Mouse (Mus musculus): ENCODE results near the gene Pard6b.
A peak's percentile ranks its signal among the peaks of the same experiment; 100 is the strongest.
"Not testable (repeated sequence)": the region's sequence is repeated elsewhere in the genome, so short reads cannot be mapped to it uniquely, and the experiment has no call there.

The Pard6b gene

GRCm38 (mm10) chr2:168104375-168105144 is 23.8 kb downstream of the Pard6b start:
- DNase-seq, result peak; percentile 79

- DNase-seq, result no peak
Observed at GRCm38 (mm10) chr2:168105271-168105670, 24.5 kb downstream of the Pard6b start.

DNA sequence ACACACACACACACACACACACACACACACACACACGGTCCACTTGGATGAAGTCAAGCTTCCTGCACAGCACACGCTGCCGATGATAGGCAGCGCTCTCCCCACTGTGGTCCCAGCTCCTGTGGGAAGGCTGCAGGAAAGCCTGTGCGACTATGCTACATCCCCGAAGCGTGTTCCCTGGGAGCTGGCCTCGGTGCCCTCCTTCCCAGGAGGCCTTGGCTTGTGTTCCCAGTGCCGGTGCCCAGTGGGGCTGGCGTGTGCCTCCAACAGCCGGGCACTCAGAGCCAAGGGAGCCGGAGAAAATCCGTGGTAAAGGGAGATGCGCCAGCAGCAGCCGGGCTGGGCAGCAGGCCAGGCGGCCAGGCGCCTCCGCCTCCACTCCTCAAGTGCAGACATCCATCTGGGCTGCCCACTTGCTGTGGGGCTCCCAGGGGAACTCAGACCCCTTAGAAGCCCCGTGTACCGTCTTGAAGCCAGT is 25.9 kb downstream of the Pard6b start:
- DNase-seq, result peak; percentile 86

DNA sequence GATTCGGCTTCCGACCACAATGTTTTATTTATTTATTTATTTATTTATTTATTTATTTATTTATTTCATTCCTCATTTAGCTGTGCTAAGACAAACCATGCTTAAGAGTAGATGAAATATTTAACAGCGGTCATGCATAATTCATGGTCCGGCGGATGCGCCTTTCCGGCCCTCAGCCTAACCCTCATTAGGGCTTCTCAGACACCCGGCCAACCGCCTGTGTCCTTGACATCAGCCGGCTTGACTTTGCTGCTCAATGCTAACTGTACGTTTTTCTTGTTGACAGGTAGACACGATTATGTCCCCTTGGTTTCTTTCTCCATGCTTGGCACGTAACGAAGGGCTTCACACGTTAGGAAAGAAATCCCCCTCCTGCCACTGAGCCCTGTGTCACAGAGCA is 26.6 kb downstream of the Pard6b start:
- peak; percentile 51 for DNase-seq

- DNase-seq, result not testable (repeated sequence)
Observed at GRCm38 (mm10) chr2:168107901-168108300, 27.1 kb downstream of the Pard6b start.

- peak; percentile 78 for DNase-seq
Observed at GRCm38 (mm10) chr2:168111902-168112301, 31.1 kb downstream of the Pard6b start.

DNA sequence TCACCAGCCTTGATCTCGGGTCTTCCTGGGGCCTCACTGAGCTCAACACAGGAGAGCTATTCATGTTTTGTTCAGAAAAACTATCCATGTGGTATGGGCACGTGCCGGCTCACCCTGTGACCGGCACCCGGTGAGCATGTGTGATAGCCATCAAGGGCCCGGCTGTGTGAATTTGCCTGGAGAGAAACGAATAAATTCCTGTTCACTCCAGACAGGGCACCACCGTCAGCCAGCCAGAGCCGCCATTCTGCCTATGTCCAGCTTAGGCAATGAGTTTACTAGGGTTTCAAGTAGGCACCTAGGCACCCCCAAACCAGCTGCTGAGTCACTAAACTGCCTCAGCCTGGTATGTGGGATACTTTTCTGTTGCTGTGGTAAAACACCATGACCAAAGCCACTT is 32.5 kb downstream of the Pard6b start:
- peak; percentile 55 for DNase-seq

DNA sequence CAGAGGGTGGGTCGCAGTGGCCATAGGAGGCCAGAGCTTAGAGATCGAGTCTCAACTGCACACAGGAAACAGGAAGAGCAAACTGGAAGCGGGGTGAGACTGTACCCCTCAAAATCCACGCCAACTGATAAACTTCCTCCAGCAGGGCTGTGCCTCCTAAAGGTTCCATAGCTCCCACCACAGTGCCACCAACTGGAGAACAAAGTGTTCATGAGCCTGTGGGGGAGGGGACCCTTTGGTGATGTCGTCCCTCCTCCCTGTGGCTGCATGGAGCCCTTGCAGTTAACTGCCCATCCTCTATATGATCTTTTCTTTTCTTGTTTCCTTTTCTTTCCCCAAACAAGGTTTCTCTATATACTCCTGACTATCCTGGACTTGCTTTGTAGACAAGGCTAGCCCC is 32.9 kb downstream of the Pard6b start:
- DNase-seq, result no peak

DNA sequence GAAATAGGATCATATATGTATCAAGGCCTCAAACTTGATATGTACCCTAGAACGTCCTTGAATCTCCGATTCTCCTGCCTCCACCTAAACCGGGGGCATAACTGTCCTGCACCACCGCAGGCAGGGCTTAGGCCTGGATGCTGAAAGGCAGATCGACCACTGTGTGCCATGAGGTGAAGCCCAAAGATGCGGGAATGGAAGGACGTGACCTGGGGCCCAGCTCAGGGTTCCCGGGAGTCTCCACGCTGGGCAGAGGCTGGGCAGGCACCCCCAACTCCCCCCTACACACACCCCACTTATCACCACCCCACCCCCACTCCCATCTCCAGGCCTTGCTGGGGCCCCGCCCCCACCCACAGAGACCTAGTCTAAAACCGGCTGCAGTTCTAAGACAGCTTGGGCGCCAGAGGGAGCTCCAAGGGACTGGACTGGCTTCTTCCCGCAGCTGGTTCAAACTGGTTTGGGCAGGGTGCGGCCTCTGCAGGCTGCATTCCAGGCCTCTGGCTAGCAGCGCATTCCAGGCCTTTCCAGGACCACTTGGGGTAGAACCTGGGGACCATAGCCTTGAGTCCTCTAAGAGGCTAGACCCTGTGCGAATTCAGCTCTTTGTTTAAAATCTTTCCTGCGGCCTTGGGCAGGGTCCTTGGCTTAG is 34.0 kb downstream of the Pard6b start:
- DNase-seq, result peak; percentile 88

DNA sequence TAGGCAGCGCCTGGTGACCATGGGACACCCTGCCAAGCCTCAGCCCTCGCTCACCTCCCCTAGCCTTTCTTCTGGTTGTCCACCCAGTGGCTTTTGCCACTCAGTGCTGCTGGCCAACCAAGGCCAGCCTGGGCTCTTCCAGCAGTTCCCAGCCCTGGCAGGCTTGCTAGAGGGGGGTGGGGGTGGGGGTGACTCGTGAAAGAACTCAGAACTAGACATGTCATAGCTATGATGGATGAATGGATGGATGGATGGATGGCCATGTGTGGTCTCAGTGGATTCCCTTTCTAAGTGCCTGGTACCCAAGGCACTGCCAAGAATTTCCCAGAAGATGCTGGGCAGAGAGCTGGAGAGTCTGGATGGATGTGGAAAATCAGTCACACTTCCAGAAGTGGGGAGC is 35.0 kb downstream of the Pard6b start:
- DNase-seq, result no peak

DNA sequence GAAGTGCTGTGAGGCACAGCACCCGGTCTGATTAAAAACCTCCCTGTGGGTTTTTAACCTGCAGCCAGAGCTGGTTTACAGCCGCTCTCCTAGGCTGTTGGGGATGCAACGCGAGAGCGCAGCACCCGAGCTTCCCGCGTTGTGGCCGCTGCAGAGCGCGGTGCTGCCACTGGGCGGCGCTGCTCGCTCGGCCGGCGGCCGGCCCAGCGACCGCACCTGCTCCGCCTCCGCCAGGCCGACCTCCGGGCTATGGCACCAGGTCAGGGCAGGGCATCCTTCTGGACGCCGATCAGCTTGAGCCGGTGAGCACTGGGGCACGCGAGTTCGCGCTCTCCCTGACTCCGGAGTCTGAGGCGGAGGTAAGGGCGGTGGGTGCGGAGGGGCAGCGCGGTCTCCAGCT is 36.3 kb downstream of the Pard6b start:
- peak; percentile 80 for DNase-seq

DNA sequence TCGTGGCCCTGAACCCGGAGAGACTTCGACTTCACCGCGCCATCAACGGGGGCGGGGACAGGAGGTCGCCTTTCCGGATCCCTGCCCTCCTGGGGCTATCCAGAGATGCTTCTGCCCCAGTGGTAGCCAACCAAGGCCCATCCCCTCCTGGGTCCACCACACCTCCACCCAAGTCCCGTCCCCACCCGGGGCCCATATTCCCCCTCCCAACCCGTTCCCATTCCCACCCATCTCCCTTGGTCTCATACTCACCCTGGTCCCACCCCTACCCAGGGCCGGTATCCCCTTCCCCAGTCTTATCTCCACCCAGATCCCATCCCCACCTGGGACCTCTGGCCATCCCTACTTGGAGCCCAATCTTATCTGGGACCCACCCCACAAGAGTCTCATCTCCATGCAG is 36.7 kb downstream of the Pard6b start:
- DNase-seq, result no peak

GRCm38 (mm10) chr2:168117967-168118366 is 37.2 kb downstream of the Pard6b start:
- no peak for DNase-seq

GRCm38 (mm10) chr2:168118456-168118855 is 37.7 kb downstream of the Pard6b start:
- no peak for DNase-seq

GRCm38 (mm10) chr2:168119123-168119522 is 38.3 kb downstream of the Pard6b start:
- DNase-seq, result no peak

DNA sequence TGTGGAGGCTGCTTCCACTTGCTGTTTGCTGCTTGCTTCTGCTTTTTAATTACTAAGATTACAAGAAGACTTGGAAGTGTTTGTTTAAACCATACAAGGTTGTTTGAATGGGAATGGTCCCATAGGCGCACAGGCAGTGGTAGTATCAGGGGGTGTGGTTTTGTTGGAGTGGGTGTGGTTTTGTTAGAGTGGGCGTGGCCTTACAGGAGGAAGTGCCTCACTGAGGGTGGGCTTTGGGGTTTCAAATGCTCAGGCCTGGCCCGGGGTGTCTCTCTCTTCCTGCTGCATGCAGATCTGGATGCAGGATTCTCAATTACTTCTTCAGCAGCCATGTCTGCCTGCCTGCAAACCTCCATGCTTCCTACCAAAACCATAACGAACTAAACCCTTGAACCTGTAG is 40.1 kb downstream of the Pard6b start:
- no peak for DNase-seq

GRCm38 (mm10) chr2:168123652-168124051 is 42.8 kb downstream of the Pard6b start:
- DNase-seq, result no peak

GRCm38 (mm10) chr2:168125288-168126089 is 44.7 kb downstream of the Pard6b start:
- no peak for DNase-seq

GRCm38 (mm10) chr2:168127767-168128166 is 47.0 kb downstream of the Pard6b start:
- DNase-seq, result peak; percentile 68

DNA sequence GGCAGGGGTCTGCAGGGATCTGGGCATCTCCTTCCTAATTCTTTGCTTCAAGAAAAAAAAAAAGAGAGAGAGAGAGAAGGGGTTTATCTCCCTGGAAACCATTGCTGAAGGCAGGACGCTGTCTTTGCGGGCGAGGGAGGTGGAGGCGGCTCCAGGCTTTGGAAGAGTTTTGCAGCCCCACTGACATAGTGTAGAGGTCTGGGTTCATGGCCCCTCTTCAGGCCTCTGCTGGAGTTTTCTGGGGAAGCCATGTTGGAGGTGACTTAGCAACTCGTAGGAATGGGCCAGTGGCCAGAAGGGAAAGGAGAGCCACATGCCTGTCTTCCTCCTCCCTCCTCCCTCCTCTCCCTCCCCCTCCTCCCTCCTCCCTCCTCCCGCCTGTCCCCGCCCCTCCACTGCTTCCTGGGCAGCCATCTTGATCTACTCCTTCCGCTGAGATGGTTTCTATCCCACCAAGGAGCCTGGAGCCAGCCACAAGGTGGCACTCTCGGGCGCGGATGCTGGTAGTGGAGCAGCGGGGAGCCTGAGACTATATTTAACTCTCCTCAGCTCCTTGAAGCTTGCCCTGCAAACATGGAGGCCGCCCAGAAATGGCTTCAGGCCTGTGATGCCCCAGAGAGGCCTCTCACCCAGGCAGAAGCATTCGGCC is 47.5 kb downstream of the Pard6b start:
- peak; percentile 87 for DNase-seq

DNA sequence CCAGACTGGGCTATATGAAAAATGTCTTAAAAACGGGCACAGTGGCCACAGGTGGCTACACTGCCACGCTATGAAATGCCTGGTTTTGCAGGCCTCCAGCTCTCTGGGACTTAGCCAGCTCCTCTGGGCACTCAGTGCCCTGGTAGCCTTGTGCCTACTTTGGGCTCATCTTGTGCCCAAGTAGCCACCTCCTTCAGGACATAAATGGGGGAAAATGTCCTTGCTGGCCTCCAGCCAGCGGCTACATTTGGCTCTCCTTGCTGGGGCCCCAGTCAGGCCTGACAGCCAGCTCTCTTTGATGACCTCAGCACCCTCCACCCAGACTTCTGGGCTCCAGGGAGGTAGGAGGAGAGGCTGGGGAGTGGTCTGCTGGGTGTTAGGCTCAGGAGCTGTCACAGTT is 49.2 kb downstream of the Pard6b start:
- DNase-seq, result no peak

DNA sequence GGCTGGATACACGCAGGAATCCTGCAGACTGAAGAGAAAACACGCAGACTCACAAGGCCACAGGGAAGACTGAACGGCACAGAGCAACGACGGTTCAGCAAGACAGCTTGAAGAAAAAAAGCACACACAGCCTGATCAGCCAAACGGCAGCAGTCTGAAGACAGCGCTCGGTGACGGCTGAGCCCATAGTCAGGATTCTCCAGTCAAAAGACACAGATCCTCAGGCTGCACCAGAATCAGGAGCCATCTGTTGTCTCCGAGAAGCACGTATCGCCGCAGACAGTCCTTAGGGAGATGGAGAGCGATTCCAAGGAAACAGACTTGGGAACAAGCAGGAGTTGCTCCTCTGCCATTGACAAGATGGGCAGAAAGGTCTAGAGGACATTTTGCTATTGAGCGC is 56.4 kb downstream of the Pard6b start:
- DNase-seq, result no peak

DNA sequence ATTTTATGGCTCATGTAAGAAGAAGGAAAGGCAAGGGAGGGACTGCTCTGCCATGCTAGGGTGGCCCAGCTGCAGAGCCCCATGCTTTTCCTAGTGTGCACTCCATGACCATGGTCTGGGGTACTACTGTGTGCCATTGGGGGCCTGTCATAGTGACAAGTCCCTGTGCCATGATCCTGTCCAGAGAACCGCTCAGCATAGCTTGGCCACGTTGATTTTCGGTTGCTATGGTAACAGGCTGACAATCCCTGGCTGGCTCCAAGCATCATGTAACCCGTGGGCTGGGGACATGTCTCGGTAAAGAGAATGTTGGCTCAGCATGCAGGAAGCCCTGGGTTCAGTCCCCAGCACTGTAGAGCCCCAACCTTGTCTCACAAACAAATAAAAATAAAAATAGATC is 63.0 kb downstream of the Pard6b start:
- DNase-seq, result no peak
